Mouse (Mus musculus) brown adipose tissue, adult 24 weeks (tissue): ENCODE measurements around the gene Crygd. TPM values are rescaled to one million over a fixed set of nuclear protein-coding genes. Genes with fewer than 3 reads are reported as not detected.

Source experiments
- H3K27ac ChIP-seq: fragments of 200-500 bp; replicated peaks from 2 replicates; pipeline ENCODE4 v1.5.1; 2012; ENCODE audit warnings: low read depth, mild to moderate bottlenecking, low read length
- H3K4me1 ChIP-seq: fragments of 200-500 bp; 2 replicates; pipeline ENCODE4 v1.6.1; 2012; ENCODE audit warnings: low read length, mixed read lengths; ENCODE audit not compliant: control insufficient read depth, insufficient read depth, insufficient read length
- H3K4me3 ChIP-seq: fragments of 200-500 bp; 2 replicates; pipeline ENCODE4 v1.5.1; 2012; ENCODE audit warnings: low read depth, mild to moderate bottlenecking, low read length, moderate library complexity; ENCODE audit not compliant: insufficient read depth
- polyA plus RNA-seq: library from polyadenylated mRNA; stranded (reverse); fragments of >200 nt; gene quantifications from 2 replicates; pipeline ENCODE4 v1.2.4, GENCODE M21; 2012; ENCODE audit not compliant: missing spikeins, insufficient read depth, insufficient read length

Gene Crygd
- polyA plus RNA-seq: not detected in 2 replicates

DNA sequence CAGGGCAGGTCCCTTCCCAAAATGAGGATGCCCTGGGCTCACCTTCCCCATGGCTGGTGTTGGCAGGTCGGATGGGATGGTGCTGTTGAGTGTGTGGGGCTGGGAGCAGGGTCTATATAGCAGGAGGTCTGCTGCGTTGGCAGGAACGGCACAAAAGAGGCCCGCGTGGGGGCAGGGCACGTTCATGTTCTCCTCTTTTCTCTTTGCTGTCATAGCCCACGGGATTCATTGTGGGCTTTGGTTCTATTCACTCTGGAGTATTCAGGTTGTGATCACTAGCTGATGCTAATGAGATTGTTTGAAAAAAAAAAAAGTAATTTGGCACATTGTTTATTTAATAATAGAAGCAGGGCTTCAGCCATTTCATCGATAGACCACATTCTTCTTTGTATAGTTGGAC, at the start of gene Crygd:
Crygd (minus strand) TSS at position 101 of the 400 bp plus-strand sequence.
- peak within 1 kb of the TSS; percentile 35; the same call in 1 of the 2 replicates for H3K4me3 ChIP-seq
- no peak within 1 kb of the TSS; the same call in 1 of the 2 replicates for H3K27ac ChIP-seq
- H3K4me1 ChIP-seq: no peaks in the 10 kb centered on the region

GRCm38 (mm10) chr1:65112807-65113196, 49.5 kb upstream of the Crygd start:
- peak overlapping the region; percentile 8 for H3K4me3 ChIP-seq
- no peaks in the 10 kb centered on the region for H3K4me1 ChIP-seq
- H3K27ac ChIP-seq: peak overlapping the region; percentile 51

GRCm38 (mm10) chr1:65112031-65112806, 49.0 kb upstream of the Crygd start:
- Histone ChIP-seq H3K4me1 (no peaks in the 10 kb centered on the region), H3K27ac (peak overlapping the region; percentile 51), H3K4me3 (peak overlapping the region; percentile 8)

- Histone ChIP-seq H3K27ac (no peak overlapping the region), H3K4me3 (no peak overlapping the region), H3K4me1 (no peaks in the 10 kb centered on the region)
These were observed 46.6 kb upstream of the Crygd start for GRCm38 (mm10) chr1:65109756-65110435.

GRCm38 (mm10) chr1:65109196-65109595, 45.9 kb upstream of the Crygd start:
- H3K27ac ChIP-seq: no peak overlapping the region
- H3K4me1 ChIP-seq: no peaks in the 10 kb centered on the region
- H3K4me3 ChIP-seq: no peak overlapping the region

GRCm38 (mm10) chr1:65107654-65108279, 44.5 kb upstream of the Crygd start:
- Histone ChIP-seq H3K27ac (no peak overlapping the region), H3K4me3 (no peak overlapping the region), H3K4me1 (no peaks in the 10 kb centered on the region)

GRCm38 (mm10) chr1:65103273-65103672, 40.0 kb upstream of the Crygd start, which contains the start of gene Cryga:
Gene Cryga (minus strand): TSS chr1:65103373.
- Histone ChIP-seq H3K27ac (no peak within 1 kb of the TSS), H3K4me1 (no peaks in the 10 kb centered on the region), H3K4me3 (no peak within 1 kb of the TSS)

GRCm38 (mm10) chr1:65096953-65097352, 33.7 kb upstream of the Crygd start:
- H3K4me1 ChIP-seq: no peaks in the 10 kb centered on the region

DNA sequence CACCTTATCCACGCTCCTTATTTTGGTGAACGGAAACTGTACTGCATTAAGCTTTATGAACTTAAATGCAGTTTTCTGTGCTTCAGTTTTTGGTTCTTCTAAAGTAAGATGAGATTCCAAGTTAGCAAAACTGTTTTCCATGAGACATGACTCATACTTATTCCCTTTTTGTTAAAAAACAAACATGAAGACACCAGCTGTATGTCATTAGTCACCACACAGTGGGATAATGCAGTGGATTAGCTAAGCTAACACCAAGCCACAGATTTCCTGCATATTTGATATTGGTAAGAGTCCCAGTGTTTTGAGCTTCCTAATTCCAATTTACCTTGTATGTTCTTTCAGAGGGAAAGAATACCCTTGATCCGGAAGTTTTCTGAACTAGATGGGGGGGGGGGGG, 28.3 kb upstream of the Crygd start:
- Histone ChIP-seq H3K27ac (no peak overlapping the region), H3K4me1 (no peaks in the 10 kb centered on the region), H3K4me3 (no peak overlapping the region)

More at GRCm38 (mm10) chr1:65096953-65097352, 33.7 kb upstream of the Crygd start:
- Histone ChIP-seq H3K4me3 (no peak overlapping the region), H3K27ac (no peak overlapping the region)

- Histone ChIP-seq H3K27ac (no peak overlapping the region), H3K4me1 (no peaks in the 10 kb centered on the region), H3K4me3 (no peak overlapping the region)
These were observed 27.1 kb upstream of the Crygd start for GRCm38 (mm10) chr1:65090370-65090769.

GRCm38 (mm10) chr1:65088567-65089356, 25.5 kb upstream of the Crygd start:
- no peak overlapping the region for H3K27ac ChIP-seq
- H3K4me3 ChIP-seq: no peak overlapping the region
- no peaks in the 10 kb centered on the region for H3K4me1 ChIP-seq

- no peak within 1 kb of the TSS for H3K27ac ChIP-seq
- H3K4me3 ChIP-seq: no peak within 1 kb of the TSS
- H3K4me1 ChIP-seq: no peaks in the 10 kb centered on the region
These were observed 18.9 kb upstream of the Crygd start, which contains the start of gene Crygb for GRCm38 (mm10) chr1:65082188-65082587. Gene Crygb (minus strand): TSS chr1:65082288.

DNA sequence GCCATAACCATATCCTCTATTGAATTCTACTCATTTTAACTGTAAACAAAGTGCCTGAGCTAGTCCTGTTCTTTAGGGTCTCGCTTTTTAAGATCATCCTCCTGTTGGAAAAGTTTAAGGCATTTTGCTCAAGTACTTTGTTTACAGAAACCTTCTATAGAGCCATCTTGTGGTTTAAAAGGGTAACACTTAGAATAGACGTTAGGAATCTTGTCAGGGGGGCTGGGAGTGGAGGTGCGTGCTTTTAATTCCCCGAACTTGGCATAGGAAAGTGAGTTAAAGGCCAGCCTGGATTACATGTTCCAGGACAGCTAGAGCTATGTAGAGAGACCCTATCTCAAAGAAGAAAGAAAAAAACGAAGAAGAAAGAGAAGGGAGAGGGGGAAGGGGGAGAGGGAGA, 12.4 kb upstream of the Crygd start:
- Histone ChIP-seq H3K4me3 (no peak overlapping the region), H3K4me1 (no peaks in the 10 kb centered on the region), H3K27ac (no peak overlapping the region)

- no peak within 1 kb of the TSS for H3K4me3 ChIP-seq
- no peaks in the 10 kb centered on the region for H3K4me1 ChIP-seq
- no peak within 1 kb of the TSS for H3K27ac ChIP-seq
These were observed 10.3 kb upstream of the Crygd start, which contains the start of gene Crygc for GRCm38 (mm10) chr1:65073589-65073988. Gene Crygc (minus strand): TSS chr1:65073689.
